Mouse (Mus musculus) midbrain, embryonic 13.5 days (tissue): ENCODE data around the gene Tmem230. TPM values are rescaled to one million over a fixed set of nuclear protein-coding genes. Genes with fewer than 3 reads are reported as not detected.

Source experiments
- ATAC-seq: fragments of 200-750 bp; cut with Nextera tagmentation; 2 replicates; pipeline ENCODE4 v1.8.0; 2017; ENCODE audit warnings: mild to moderate bottlenecking, moderate TSS enrichment, moderate library complexity
- H3K27ac ChIP-seq: fragments of 300-500 bp; sonication (generic); 2 replicates; pipeline ENCODE4 v1.5.1; 2015; ENCODE audit warnings: inconsistent platforms, mild to moderate bottlenecking, moderate library complexity
- H3K27me3 ChIP-seq: fragments of 300-500 bp; sonication (generic); 2 replicates; pipeline ENCODE4 v1.6.1; 2015; ENCODE audit warnings: mild to moderate bottlenecking, inconsistent platforms
- H3K36me3 ChIP-seq: fragments of 300-500 bp; sonication (generic); 2 replicates; pipeline ENCODE4 v1.6.1; 2015; ENCODE audit warnings: mild to moderate bottlenecking, inconsistent platforms
- H3K4me1 ChIP-seq: fragments of 300-500 bp; sonication (generic); replicated peaks from 2 replicates; pipeline ENCODE4 v1.6.1; 2015; ENCODE audit warnings: inconsistent platforms
- H3K4me2 ChIP-seq: fragments of 300-500 bp; sonication (generic); replicated peaks from 2 replicates; pipeline ENCODE4 v1.6.1; 2015; ENCODE audit warnings: moderate library complexity, mild to moderate bottlenecking, inconsistent platforms
- H3K4me3 ChIP-seq: fragments of 300-500 bp; sonication (generic); replicated peaks from 2 replicates; pipeline ENCODE4 v1.5.1; 2015; ENCODE audit warnings: mild to moderate bottlenecking, inconsistent platforms
- H3K9ac ChIP-seq: fragments of 300-500 bp; sonication (generic); replicated peaks from 2 replicates; pipeline ENCODE4 v1.6.1; 2015; ENCODE audit warnings: mild to moderate bottlenecking, inconsistent platforms
- H3K9me3 ChIP-seq: fragments of 300-500 bp; sonication (generic); 2 replicates; pipeline ENCODE4 v1.6.1; 2016; ENCODE audit warnings: mild to moderate bottlenecking, inconsistent platforms
- WGBS: fragments of 180-500 bp; shearing (Covaris S2); methylation state at CpG from one replicate; pipeline ENCODE4 v1.1.7; 2015; 5-methylcytosine and 5-hydroxymethylcytosine counted together
- polyA plus RNA-seq: library from polyadenylated mRNA; unstranded; fragments of >200 nt; fragmentation: Nextera tagmentation; extraction: Ambion mirVana; gene quantifications from 2 replicates; pipeline ENCODE4 v1.2.1, GENCODE M21; 2015

Gene Tmem230
- polyA plus RNA-seq, 1 experiment from 2014 or later, result 53.9 TPM

DNA sequence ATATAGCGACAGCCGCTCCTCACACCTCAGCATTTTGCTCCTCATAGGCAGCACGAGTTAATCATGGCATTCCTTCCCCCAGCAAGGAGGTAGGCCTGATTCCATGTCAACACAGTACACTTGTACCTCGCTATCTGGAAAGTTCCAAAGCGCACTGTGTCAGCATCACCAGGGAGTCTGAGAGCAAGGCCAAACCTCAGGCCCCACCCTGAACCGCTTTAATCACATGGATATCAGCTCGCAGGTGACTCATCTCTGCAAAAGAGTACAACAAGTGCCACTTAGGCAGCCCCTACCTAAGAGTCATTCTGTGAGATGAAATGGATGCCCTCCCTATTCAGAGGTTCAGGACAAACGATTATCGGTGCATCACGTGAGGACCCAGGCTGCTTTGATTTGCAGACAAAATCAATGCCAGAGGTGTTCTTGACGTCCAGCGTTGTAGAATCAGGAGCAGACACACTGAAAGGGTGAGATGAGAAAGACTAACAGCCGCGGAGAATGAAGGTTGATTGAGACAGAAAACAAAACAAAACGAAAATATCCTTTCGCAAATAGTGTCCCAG, 41.2 kb downstream of the Tmem230 start:
- WGBS, result 85% methylated on average over 16 of the region's 16 CpGs
- no peaks in the 10 kb centered on the region for H3K9me3 ChIP-seq
- H3K4me1 ChIP-seq, result no peaks in the 10 kb centered on the region
- H3K4me3 ChIP-seq, result no peak overlapping the region
- H3K27ac ChIP-seq, result no peak overlapping the region
- no peaks in the 10 kb centered on the region for H3K27me3 ChIP-seq
- ATAC-seq, result no peak
- H3K36me3 ChIP-seq, result no peaks in the 10 kb centered on the region
- H3K9ac ChIP-seq, result no peak overlapping the region
- no peak overlapping the region for H3K4me2 ChIP-seq

GRCm38 (mm10) chr2:132205549-132205948, 42.1 kb downstream of the Tmem230 start:
- Histone ChIP-seq H3K4me1 (no peaks in the 10 kb centered on the region), H3K9me3 (no peaks in the 10 kb centered on the region), H3K9ac (no peak overlapping the region), H3K4me2 (no peak overlapping the region), H3K4me3 (no peak overlapping the region), H3K36me3 (no peaks in the 10 kb centered on the region), H3K27me3 (no peaks in the 10 kb centered on the region), H3K27ac (no peak overlapping the region)
- ATAC-seq, result no peak
- 86% methylated on average over 4 of the region's 4 CpGs for WGBS

DNA sequence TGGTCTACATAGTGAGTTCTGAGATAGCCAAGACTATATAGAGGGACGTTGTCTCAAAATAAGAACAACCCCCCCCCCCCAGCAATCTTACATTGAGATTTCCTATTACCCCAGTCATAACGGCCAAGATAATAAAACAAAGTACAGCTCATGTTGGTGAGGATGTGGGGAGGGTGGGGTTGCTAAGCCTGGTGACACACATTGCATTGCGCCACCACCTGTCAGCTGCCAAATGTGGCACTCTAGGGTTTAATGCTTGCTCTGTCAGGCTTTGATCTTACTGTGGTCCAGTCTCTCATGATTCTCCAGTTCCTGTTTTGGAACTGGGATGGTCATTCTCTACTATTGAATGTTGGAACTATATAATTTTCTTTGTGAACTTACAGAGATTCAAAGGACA, 43.8 kb downstream of the Tmem230 start:
- Histone ChIP-seq H3K9ac (no peak overlapping the region), H3K27ac (no peak overlapping the region), H3K4me3 (no peak overlapping the region), H3K27me3 (no peaks in the 10 kb centered on the region), H3K4me2 (no peak overlapping the region), H3K9me3 (no peaks in the 10 kb centered on the region), H3K4me1 (no peaks in the 10 kb centered on the region), H3K36me3 (no peaks in the 10 kb centered on the region)
- 92% methylated on average over 3 of the region's 3 CpGs for WGBS
- ATAC-seq, result no peak

DNA sequence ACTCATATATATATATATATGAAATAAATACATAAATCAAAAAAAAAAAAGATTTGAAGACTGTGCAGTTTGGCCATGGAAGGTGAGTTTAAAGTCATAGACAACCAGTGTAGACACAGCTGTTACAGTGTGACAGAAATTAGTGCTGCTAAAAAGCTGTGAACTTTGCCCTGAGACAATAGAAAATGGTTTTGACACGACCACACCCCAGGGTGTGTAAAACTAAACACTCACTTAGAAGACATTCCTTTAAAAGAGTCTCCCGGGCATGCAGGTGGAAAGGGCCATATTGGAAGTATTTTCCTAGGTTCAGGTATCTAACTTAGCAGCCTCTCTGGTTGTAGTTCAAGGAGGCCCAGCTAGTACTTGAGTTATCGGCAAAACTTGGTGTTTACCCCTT, 44.4 kb downstream of the Tmem230 start:
- Histone ChIP-seq H3K36me3 (no peaks in the 10 kb centered on the region), H3K4me3 (no peak overlapping the region), H3K4me2 (no peak overlapping the region), H3K9me3 (no peaks in the 10 kb centered on the region), H3K9ac (no peak overlapping the region), H3K27me3 (no peaks in the 10 kb centered on the region), H3K27ac (no peak overlapping the region), H3K4me1 (no peaks in the 10 kb centered on the region)
- WGBS, result 87% methylated on average over 3 of the region's 3 CpGs
- no peak for ATAC-seq

DNA sequence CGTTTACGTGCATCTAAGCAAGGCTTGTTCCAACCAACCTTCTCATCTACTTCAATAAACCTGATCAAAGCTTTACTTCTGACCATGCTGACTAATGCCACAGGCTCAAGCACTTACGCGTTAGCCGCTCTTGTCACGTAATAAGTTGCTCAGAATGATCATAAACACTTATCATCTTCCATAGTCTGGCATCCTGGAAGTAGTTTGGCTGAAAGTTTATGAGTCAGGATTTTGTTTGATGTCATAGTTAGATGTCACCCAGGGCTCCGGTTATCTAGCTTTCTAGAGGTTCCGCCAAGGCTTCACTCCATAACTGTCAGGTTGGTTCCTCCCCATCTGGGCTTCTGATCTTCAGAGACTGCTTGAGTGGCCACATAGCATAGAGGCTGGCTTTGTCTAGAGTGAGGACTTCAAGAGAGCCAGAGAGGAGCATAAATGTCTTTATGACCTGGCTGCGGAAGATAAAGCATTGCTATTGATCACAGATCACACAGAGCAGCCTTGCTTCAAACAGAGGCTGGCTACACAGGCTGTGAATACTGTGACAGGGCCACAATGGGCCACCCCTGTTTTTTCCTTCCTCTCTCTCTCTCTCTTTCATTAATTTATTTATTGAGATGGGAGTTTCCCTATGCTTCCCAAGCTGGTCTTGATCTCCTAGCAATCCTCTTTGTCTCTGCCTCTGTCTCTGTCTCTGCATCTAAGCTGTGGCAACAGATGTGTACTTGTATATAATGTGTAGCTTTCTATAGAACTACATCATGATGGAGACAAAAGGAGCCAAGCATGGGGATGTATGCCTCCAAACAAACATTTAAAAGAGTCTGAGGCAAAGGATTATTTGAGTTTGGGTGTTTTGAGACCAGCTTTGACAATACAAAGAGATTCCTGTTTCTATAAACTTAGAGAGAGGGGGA, 49.3 kb downstream of the Tmem230 start:
- no peak for ATAC-seq
- no peaks in the 10 kb centered on the region for H3K36me3 ChIP-seq
- 80% methylated on average over 9 of the region's 9 CpGs for WGBS
- H3K4me1 ChIP-seq, result no peaks in the 10 kb centered on the region
- no peak overlapping the region for H3K4me3 ChIP-seq
- H3K27ac ChIP-seq, result no peak overlapping the region
- no peak overlapping the region for H3K9ac ChIP-seq
- no peaks in the 10 kb centered on the region for H3K9me3 ChIP-seq
- H3K4me2 ChIP-seq, result no peak overlapping the region
- no peaks in the 10 kb centered on the region for H3K27me3 ChIP-seq

GRCm38 (mm10) chr2:132195602-132196001, 52.0 kb downstream of the Tmem230 start:
- no peak overlapping the region for H3K27ac ChIP-seq
- no peaks in the 10 kb centered on the region for H3K27me3 ChIP-seq
- no peak overlapping the region for H3K4me3 ChIP-seq
- WGBS, result 86% methylated on average over 2 of the region's 2 CpGs
- no peak for ATAC-seq
- no peak overlapping the region for H3K9ac ChIP-seq
- H3K36me3 ChIP-seq, result no peaks in the 10 kb centered on the region
- H3K4me1 ChIP-seq, result no peaks in the 10 kb centered on the region
- H3K9me3 ChIP-seq, result no peaks in the 10 kb centered on the region
- H3K4me2 ChIP-seq, result no peak overlapping the region

GRCm38 (mm10) chr2:132190602-132191161, 56.9 kb downstream of the Tmem230 start:
- Histone ChIP-seq H3K4me2 (no peak overlapping the region), H3K4me3 (no peak overlapping the region), H3K27ac (no peak overlapping the region), H3K4me1 (no peaks in the 10 kb centered on the region), H3K9ac (no peak overlapping the region), H3K27me3 (no peaks in the 10 kb centered on the region), H3K36me3 (no peaks in the 10 kb centered on the region), H3K9me3 (no peaks in the 10 kb centered on the region)
- WGBS, result 83% methylated on average over 3 of the region's 3 CpGs
- no peak for ATAC-seq

Other genes starting within 250 kb of the Tmem230 start
- 28.0 and 29.6 TPM in 2 replicates for gene Rassf2, start 217.5 kb downstream of the Tmem230 start, polyA plus RNA-seq
- 19.8 and 22.7 TPM in 2 replicates for gene Slc23a2, start 102.7 kb downstream of the Tmem230 start, polyA plus RNA-seq
- gene Pcna, start 5.5 kb upstream of the Tmem230 start, polyA plus RNA-seq, result 157 and 166 TPM in 2 replicates
- 24.4 and 28.4 TPM in 2 replicates for gene Cds2, start 15.3 kb upstream of the Tmem230 start, polyA plus RNA-seq
- 3.6 and 9.2 TPM in 2 replicates for gene Prokr2, start 137.6 kb upstream of the Tmem230 start, polyA plus RNA-seq